Mouse (Mus musculus): Measurements from ENCODE around the gene Mysm1.

Gene Mysm1

GRCm38 (mm10) chr4:94978590-94979499 is at the start of gene Mysm1:
Gene Mysm1 (minus strand): TSS chr4:94979100.
- DNase-seq (ENCODE audit: low spot score): peak; percentile 93

GRCm38 (mm10) chr4:95025847-95026600 is 47.1 kb upstream of the Mysm1 start:
- peak; percentile 8 for DNase-seq (ENCODE audit: low spot score)

- no peak for DNase-seq (ENCODE audit: low spot score)
Measured at GRCm38 (mm10) chr4:95023350-95023953, 44.6 kb upstream of the Mysm1 start.

GRCm38 (mm10) chr4:95021649-95022637 is 43.0 kb upstream of the Mysm1 start:
- DNase-seq (ENCODE audit: low spot score): no peak

- no peak for DNase-seq (ENCODE audit: low spot score)
Measured at GRCm38 (mm10) chr4:95020201-95020600, 41.3 kb upstream of the Mysm1 start.

- DNase-seq (ENCODE audit: low spot score): no peak
Measured at GRCm38 (mm10) chr4:95018221-95018620, 39.3 kb upstream of the Mysm1 start.

- DNase-seq (ENCODE audit: low spot score): no peak
Measured at GRCm38 (mm10) chr4:95012706-95013105, 33.8 kb upstream of the Mysm1 start.

GRCm38 (mm10) chr4:95012256-95012655 is 33.4 kb upstream of the Mysm1 start:
- no peak for DNase-seq (ENCODE audit: low spot score)

GRCm38 (mm10) chr4:95008175-95009057 is 29.5 kb upstream of the Mysm1 start:
- peak; percentile 88 for DNase-seq (ENCODE audit: low spot score)

- no peak for DNase-seq (ENCODE audit: low spot score)
Measured at GRCm38 (mm10) chr4:95007759-95008158, 28.9 kb upstream of the Mysm1 start.

- peak; percentile 48 for DNase-seq (ENCODE audit: low spot score)
Measured at GRCm38 (mm10) chr4:95005251-95005830, 26.4 kb upstream of the Mysm1 start.

GRCm38 (mm10) chr4:95001043-95001775 is 22.3 kb upstream of the Mysm1 start:
- no peak for DNase-seq (ENCODE audit: low spot score)

- no peak for DNase-seq (ENCODE audit: low spot score)
Measured at GRCm38 (mm10) chr4:95000147-95000546, 21.2 kb upstream of the Mysm1 start.

GRCm38 (mm10) chr4:94999249-94999648 is 20.3 kb upstream of the Mysm1 start:
- peak; percentile 31 for DNase-seq (ENCODE audit: low spot score)

- DNase-seq (ENCODE audit: low spot score): no peak
Measured at GRCm38 (mm10) chr4:94995862-94996261, 17.0 kb upstream of the Mysm1 start.

- no peak for DNase-seq (ENCODE audit: low spot score)
Measured at GRCm38 (mm10) chr4:94990204-94990603, 11.3 kb upstream of the Mysm1 start.

- DNase-seq (ENCODE audit: low spot score): no peak
Measured at GRCm38 (mm10) chr4:94987725-94988124, 8.8 kb upstream of the Mysm1 start.

- no peak for DNase-seq (ENCODE audit: low spot score)
Measured at GRCm38 (mm10) chr4:94979500-94979915, 608 bp upstream of the Mysm1 start.

- no peak for DNase-seq (ENCODE audit: low spot score)
Measured at GRCm38 (mm10) chr4:94973321-94973720, 5.6 kb downstream of the Mysm1 start.
